Mouse (Mus musculus) gastrocnemius, postnatal 36 days (tissue): ENCODE measurements at regions not wholly inside any gene's neighbourhood (a gene's known extent, or its start where the extent isn't known, plus 50 kb on each side); places are given as distances from the start of the nearest gene placed in this dataset.

Source experiments
- DNase-seq, 2 experiments: peaks; one replicate each; pipeline ENCODE4 v3.0.0; 2022
- intact Hi-C: fragments of 180-260 bp; cut with DNase I; formaldehyde crosslinking; loops from one replicate; pipeline ENCODE4 v1.15.1; 2025

GRCm38 (mm10) chr6:4397695-4398598 is 106.7 kb upstream of the Col1a2 start:
- no peak for DNase-seq
- intact Hi-C loops: no loop called here

GRCm38 (mm10) chr6:4398599-4398980 is 106.0 kb upstream of the Col1a2 start:
- intact Hi-C loops: no loop called here
- no peak for DNase-seq

GRCm38 (mm10) chr6:4405301-4405700 is 99.3 kb upstream of the Col1a2 start:
- intact Hi-C loops: loop anchor here (10.0 kb wide), 1 partner anchor 700 kb away; no protein-coding TSS in a partner anchor
- no peak for DNase-seq

GRCm38 (mm10) chr6:4407748-4408147 is 96.9 kb upstream of the Col1a2 start:
- intact Hi-C loops: loop anchor here (10.0 kb wide), 1 partner anchor 697 kb away; no protein-coding TSS in a partner anchor
- no peak for DNase-seq

GRCm38 (mm10) chr6:4413201-4413600 is 91.4 kb upstream of the Col1a2 start:
- intact Hi-C loops: loop anchor here (5.0 kb wide), 1 partner anchor 134 kb away; no protein-coding TSS in a partner anchor

GRCm38 (mm10) chr6:4414166-4414565 is 90.4 kb upstream of the Col1a2 start:
- peak; percentile 33 to 39 for DNase-seq
- intact Hi-C loops: loop anchor here (5.0 kb wide), 1 partner anchor 133 kb away; no protein-coding TSS in a partner anchor

More at GRCm38 (mm10) chr6:4413201-4413600, 91.4 kb upstream of the Col1a2 start:
- no peak for DNase-seq

GRCm38 (mm10) chr6:4415206-4415605 is 89.4 kb upstream of the Col1a2 start:
- DNase-seq: no peak
- intact Hi-C loops: loop anchor here (5.0 kb wide), 1 partner anchor 92 kb away; no protein-coding TSS in a partner anchor

GRCm38 (mm10) chr6:4417247-4417709 is 87.3 kb upstream of the Col1a2 start:
- intact Hi-C loops: loop anchor here (5.0 kb wide), 1 partner anchor 90 kb away; no protein-coding TSS in a partner anchor
- no peak for DNase-seq

GRCm38 (mm10) chr6:4418376-4418775 is 86.2 kb upstream of the Col1a2 start:
- intact Hi-C loops: loop anchor here (5.0 kb wide), 1 partner anchor 89 kb away; no protein-coding TSS in a partner anchor
- DNase-seq: no peak

- peak in 1 of 2 experiments; percentile 69 for DNase-seq
- intact Hi-C loops: loop anchor here (5.0 kb wide), 1 partner anchor 88 kb away; no protein-coding TSS in a partner anchor
Measured at GRCm38 (mm10) chr6:4418941-4419351, 85.7 kb upstream of the Col1a2 start.

- intact Hi-C loops: no loop called here
- DNase-seq: no peak
Measured at GRCm38 (mm10) chr6:4421466-4421865, 83.1 kb upstream of the Col1a2 start.

GRCm38 (mm10) chr6:4427122-4427521 is 77.5 kb upstream of the Col1a2 start:
- intact Hi-C loops: no loop called here
- no peak for DNase-seq

- no peak for DNase-seq
- intact Hi-C loops: no loop called here
Measured at GRCm38 (mm10) chr6:4430704-4431310, 73.8 kb upstream of the Col1a2 start.

- intact Hi-C loops: no loop called here
- DNase-seq: no peak
Measured at GRCm38 (mm10) chr6:4432192-4432591, 72.4 kb upstream of the Col1a2 start.

GRCm38 (mm10) chr6:4436439-4436838 is 68.2 kb upstream of the Col1a2 start:
- intact Hi-C loops: no loop called here

GRCm38 (mm10) chr6:4436874-4437273 is 67.7 kb upstream of the Col1a2 start:
- no peak for DNase-seq
- intact Hi-C loops: no loop called here

More at GRCm38 (mm10) chr6:4436439-4436838, 68.2 kb upstream of the Col1a2 start:
- DNase-seq: no peak

GRCm38 (mm10) chr6:4441618-4442167 is 62.9 kb upstream of the Col1a2 start:
- DNase-seq: no peak
- intact Hi-C loops: no loop called here

- DNase-seq: no peak
- intact Hi-C loops: no loop called here
Measured at GRCm38 (mm10) chr6:4445906-4446305, 58.7 kb upstream of the Col1a2 start.

- DNase-seq: no peak
- intact Hi-C loops: no loop called here
Measured at GRCm38 (mm10) chr6:4451227-4451626, 53.4 kb upstream of the Col1a2 start.
